Mouse (Mus musculus) small intestine, adult 2 months (tissue): ENCODE measurements at regions not wholly inside any gene's neighbourhood (a gene's known extent, or its start where the extent isn't known, plus 50 kb on each side); places are given as distances from the start of the nearest gene placed in this dataset.
A peak's percentile ranks its signal among the peaks of the same experiment; 100 is the strongest.

Experiments used
- H3K27ac ChIP-seq: fragments of 200-500 bp; 2 replicates; pipeline ENCODE4 v1.5.1; 2012; ENCODE audit warnings: low read depth, low read length, control low read depth, inconsistent platforms; ENCODE audit not compliant: insufficient read depth
- H3K27me3 ChIP-seq: fragments of 200-500 bp; 2 replicates; pipeline ENCODE4 v1.6.1; 2012; ENCODE audit warnings: mild to moderate bottlenecking, moderate library complexity, low read length, inconsistent platforms; ENCODE audit not compliant: control insufficient read depth, insufficient read depth
- H3K36me3 ChIP-seq: fragments of 200-500 bp; 2 replicates; pipeline ENCODE4 v1.6.1; 2012; ENCODE audit warnings: mild to moderate bottlenecking, low read length, control low read depth, inconsistent platforms; ENCODE audit not compliant: control insufficient read depth, insufficient read depth
- H3K4me1 ChIP-seq: fragments of 200-500 bp; 2 replicates; pipeline ENCODE4 v1.6.1; 2012; ENCODE audit warnings: low read length, inconsistent platforms, mixed read lengths; ENCODE audit not compliant: control insufficient read depth, insufficient read depth, insufficient read length
- H3K4me3 ChIP-seq: fragments of 200-500 bp; 2 replicates; pipeline ENCODE4 v1.5.1; 2012; ENCODE audit warnings: low read depth, mild to moderate bottlenecking, control low read depth, inconsistent platforms, low read length, moderate library complexity
- CTCF ChIP-seq: fragments of 200-500 bp; IDR thresholded peaks from 2 replicates; pipeline ENCODE4 v1.5.1; 2012; ENCODE audit warnings: low read depth, mild to moderate bottlenecking, control low read depth, inconsistent platforms, low read length, moderate library complexity, mixed read lengths; ENCODE audit not compliant: insufficient replicate concordance, insufficient read length; ENCODE audit errors: extremely low read depth
- POLR2A ChIP-seq: fragments of 200-500 bp; IDR thresholded peaks from 2 replicates; pipeline ENCODE4 v1.6.1; 2012; ENCODE audit warnings: low read depth, mild to moderate bottlenecking, control low read depth, inconsistent platforms, low read length, moderate library complexity
- WGBS: fragments of 180-500 bp; shearing (Covaris S2); methylation state at CpG from one replicate; pipeline ENCODE4 v1.1.7; 2018; 5-methylcytosine and 5-hydroxymethylcytosine counted together

DNA sequence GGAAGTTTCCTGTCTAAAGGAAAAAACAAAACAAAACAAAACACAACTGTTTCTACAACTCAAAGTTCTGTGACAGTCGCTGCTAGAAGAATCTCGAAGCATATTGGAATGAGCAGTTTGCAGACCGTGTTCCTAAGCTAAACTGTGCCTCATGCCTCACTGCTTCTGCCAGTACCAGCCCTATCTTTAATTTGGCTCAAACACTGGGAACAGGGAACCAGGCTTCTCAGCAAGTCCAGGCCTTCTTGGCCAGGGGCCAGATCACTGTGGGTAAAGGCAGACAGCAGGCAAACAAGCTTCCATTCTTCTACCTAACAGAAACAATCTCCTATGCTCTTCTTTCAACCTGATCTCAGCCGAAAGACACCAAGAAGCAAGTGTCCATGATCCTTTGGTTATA, 56.5 kb downstream of the Tmsb4x start:
- TF ChIP-seq POLR2A (no peak), CTCF (no peak)
- H3K4me3 ChIP-seq = no peak overlapping the region
- H3K36me3 ChIP-seq = no peaks in the 10 kb centered on the region
- H3K27me3 ChIP-seq = no peaks in the 10 kb centered on the region
- H3K4me1 ChIP-seq = no peaks in the 10 kb centered on the region
- WGBS = 48% methylated on average over 4 of the region's 4 CpGs
- H3K27ac ChIP-seq = no peak overlapping the region

DNA sequence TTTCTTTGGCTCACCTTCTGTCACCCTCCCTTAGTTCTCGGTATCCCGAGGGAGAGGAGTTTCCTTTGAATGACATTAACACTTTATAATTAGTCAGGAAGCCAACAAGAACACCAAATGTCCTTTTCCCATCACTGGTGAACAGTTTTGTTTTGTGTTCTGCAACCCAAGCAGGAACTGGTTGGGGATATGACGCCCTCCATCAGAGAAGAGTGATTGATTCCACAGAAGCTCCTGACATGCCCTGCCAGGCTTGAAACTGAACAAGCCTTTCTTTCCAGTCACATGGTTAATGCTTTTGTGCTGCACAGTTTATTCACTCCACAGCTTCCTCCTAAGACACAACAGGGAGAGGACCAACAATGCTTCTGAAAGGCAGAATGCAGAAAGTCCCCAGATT, 57.8 kb downstream of the Tmsb4x start:
- WGBS = 85% methylated on average over 3 of the region's 3 CpGs
- Histone ChIP-seq H3K27me3 (no peaks in the 10 kb centered on the region), H3K36me3 (no peaks in the 10 kb centered on the region), H3K4me1 (no peaks in the 10 kb centered on the region), H3K27ac (no peak overlapping the region), H3K4me3 (no peak overlapping the region)
- no peak for TF ChIP-seq CTCF
- no peak for TF ChIP-seq POLR2A

DNA sequence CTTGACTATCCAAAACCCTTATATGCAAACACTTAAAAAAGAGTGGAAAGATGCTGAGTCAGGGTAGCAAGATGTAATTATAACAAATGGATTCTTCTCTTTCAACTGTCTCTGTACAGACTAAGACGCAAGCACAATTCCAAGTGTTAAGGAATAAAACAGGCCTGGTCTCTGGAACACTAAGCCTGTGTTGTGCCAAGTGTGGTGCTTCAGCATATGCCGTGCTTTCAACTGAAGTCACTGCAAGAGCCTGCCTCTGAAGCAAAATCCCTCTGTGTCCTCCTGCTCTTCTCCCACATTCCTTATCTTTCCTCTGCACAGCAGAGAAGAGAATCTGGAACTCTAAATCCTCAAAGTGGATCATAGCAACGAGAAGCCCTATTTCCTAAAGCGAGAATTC, 59.7 kb downstream of the Tmsb4x start:
- Histone ChIP-seq H3K36me3 (no peaks in the 10 kb centered on the region), H3K27ac (no peak overlapping the region), H3K4me3 (no peak overlapping the region), H3K27me3 (no peaks in the 10 kb centered on the region), H3K4me1 (no peaks in the 10 kb centered on the region)
- WGBS = 92% methylated on average over 4 of the region's 4 CpGs
- no peak for TF ChIP-seq POLR2A
- no peak for TF ChIP-seq CTCF

DNA sequence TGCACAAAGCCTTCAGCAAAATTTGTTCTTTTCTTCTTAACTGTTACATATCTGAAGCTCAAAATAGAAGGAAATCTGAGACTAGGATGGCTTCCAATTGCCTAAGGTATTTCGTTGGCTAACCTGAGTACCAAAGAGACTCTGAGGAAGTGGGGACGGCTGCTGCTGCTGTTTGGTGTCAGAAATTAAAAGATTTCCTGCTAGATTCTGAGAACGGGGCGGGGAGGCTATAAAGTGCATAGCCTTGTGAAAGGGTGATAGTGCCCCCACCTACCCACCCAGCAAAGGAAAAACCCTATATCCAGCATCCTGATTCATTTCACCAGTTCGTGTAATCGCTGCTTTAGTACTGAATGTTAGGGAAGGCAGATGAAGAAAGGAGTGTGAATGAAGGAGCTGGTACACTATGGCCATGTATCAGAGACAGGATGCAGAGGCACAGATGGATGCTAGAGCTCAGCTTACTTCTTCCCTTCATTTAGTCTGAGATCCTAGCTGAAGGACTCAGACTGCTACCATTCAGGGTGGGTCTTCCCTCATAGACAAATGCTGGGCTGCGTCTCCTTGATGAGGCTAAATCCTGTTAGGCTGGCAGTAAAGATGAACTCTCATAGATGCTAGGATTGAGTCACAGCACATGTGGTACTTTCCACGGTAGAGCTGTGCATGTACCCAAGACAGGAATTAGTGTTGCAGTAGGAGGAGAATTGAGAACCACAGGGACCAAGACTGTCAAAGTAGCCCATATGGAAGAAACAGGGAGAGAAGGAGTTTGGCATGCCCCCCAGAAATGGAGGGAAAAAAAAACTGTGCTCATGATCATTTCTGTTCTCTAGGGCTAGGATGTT, 62.4 kb downstream of the Tmsb4x start:
- H3K4me1 ChIP-seq = no peaks in the 10 kb centered on the region
- 68% methylated on average over 8 of the region's 8 CpGs for WGBS
- no peak for TF ChIP-seq CTCF
- no peak for TF ChIP-seq POLR2A
- no peaks in the 10 kb centered on the region for H3K36me3 ChIP-seq
- H3K27ac ChIP-seq = no peak overlapping the region
- no peaks in the 10 kb centered on the region for H3K27me3 ChIP-seq
- H3K4me3 ChIP-seq = no peak overlapping the region

DNA sequence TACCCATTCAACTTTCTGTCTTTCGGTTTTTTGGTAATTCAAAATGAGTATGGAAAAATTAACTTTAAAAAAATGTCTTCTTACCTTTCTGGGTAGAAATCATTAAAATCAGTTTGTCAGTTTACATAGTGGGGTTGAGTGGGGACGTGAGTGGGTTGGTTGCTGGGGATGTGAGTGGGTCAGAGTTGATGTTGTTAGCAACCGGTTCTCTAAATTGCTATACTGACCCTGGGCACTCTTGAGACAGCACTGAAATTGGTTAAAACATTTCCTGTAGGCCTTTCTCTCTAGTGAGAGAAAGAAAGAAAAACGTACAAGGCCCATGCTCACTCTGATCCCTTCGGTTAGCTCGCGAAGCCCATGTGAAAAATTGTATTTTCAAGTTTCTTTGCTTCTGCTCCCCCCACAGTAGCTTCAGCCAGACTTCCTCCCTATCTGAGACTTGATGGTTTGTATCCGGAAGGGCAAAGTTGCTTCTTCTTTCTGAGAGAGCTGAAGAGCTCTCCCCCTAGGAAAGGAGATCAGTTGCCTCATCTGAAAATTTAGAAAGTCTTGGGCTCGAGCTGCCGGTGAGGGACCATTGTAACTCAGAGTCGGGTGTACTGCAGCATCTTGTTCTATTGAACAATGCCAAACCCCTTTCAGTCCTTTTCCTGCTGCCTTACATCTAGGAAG, 63.5 kb downstream of the Tmsb4x start:
- WGBS = 79% methylated on average over 11 of the region's 11 CpGs
- Histone ChIP-seq H3K27ac (peak overlapping the region; percentile 46), H3K27me3 (no peaks in the 10 kb centered on the region), H3K36me3 (no peaks in the 10 kb centered on the region), H3K4me1 (no peaks in the 10 kb centered on the region), H3K4me3 (no peak overlapping the region)
- TF ChIP-seq POLR2A (no peak), CTCF (no peak)

DNA sequence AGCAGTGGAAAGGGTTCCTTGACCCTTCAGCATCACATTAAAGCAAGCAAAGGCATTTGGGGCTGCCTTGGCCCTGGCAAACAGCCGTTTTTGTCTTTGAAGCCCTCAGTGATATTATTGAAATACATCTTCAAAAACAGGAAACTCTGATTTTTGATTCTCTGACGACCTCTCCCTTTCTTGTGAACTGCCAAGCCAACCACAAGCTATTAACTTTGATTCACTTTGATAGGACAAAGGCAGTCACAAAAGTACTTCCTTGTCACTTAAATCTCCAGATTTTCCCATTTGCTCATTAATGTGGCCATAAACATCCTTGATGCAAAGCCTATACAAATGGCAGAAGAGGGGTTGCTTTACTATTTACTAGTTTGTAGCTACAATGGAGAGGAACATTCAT, 70.0 kb downstream of the Tmsb4x start:
- Histone ChIP-seq H3K27me3 (no peaks in the 10 kb centered on the region), H3K4me3 (no peak overlapping the region), H3K36me3 (no peaks in the 10 kb centered on the region), H3K27ac (no peak overlapping the region), H3K4me1 (no peaks in the 10 kb centered on the region)
- WGBS = 42% methylated on average over 2 of the region's 2 CpGs
- TF ChIP-seq POLR2A (no peak), CTCF (no peak)

DNA sequence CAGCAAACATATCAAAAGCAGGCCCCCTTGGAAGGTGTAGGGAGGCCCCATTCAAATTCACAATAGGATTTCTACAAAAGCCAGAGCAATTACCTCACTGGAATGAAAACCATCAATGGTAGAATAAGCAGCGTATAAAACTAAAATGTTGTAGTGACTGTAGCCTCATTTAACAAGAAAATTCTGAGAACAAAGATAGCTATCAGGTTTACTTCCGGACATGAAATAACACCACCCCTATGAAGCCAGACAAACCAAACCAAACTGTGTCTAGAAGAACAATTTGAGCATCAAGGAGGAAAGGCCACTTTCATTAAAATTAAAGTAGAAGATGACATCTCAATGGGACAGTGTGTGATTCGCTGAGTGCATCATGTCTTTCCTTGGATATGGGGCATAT, 74.9 kb downstream of the Tmsb4x start:
- Histone ChIP-seq H3K27ac (no peak overlapping the region), H3K4me1 (peaks cover 4% of the 10 kb centered on the region; the same call in 1 of the 2 replicates), H3K4me3 (no peak overlapping the region), H3K36me3 (no peaks in the 10 kb centered on the region), H3K27me3 (no peaks in the 10 kb centered on the region)
- TF ChIP-seq POLR2A (no peak), CTCF (no peak)
- 91% methylated on average over 3 of the region's 3 CpGs for WGBS
